ENCODE assay signal across 8 mouse cellular contexts in genomic region chr4:97476571-97477190, GRCm38 (mm10).
DNase-seq lines count a peak whose midpoint lies in the region; ATAC-seq lines count a peak whose summit lies in the region.

No protein-coding gene starts in this region.

- peak; percentile 86 for ATAC-seq in intestine, embryonic 16.5 days
- ATAC-seq in limb, embryonic 13.5 days (ENCODE audit: low FRiP score, low read depth): peak; percentile 93
- peak; percentile 95 for ATAC-seq in neural tube, embryonic 14.5 days (ENCODE audit: low read depth)

- 20% methylated on average over 3 of the region's 3 CpGs for WGBS in intestine, embryonic 16.5 days
- WGBS in limb, embryonic 13.5 days: 20% methylated on average over 3 of the region's 3 CpGs
- WGBS in neural tube, embryonic 14.5 days: 8% methylated on average over 3 of the region's 3 CpGs

- H3K9me3 ChIP-seq in intestine, embryonic 16.5 days (ENCODE audit: control insufficient read depth, low read length): no peaks in the 10 kb centered on the region
- 0 out of 2 replicates have a peak, but pooled peaks cover 1% of the 10 kb centered on the region for H3K9me3 ChIP-seq in limb, embryonic 13.5 days
- no peaks in the 10 kb centered on the region for H3K9me3 ChIP-seq in neural tube, embryonic 14.5 days (ENCODE audit: control insufficient read depth, low read length)

- no peak overlapping the region for H3K27ac ChIP-seq in intestine, embryonic 16.5 days (ENCODE audit: low read length)
- H3K27ac ChIP-seq in limb, embryonic 13.5 days: peak overlapping the region; percentile 63; the same call in 1 of the 2 replicates
- H3K27ac ChIP-seq in neural tube, embryonic 14.5 days (ENCODE audit: low read depth, low read length): peak overlapping the region; percentile 35; the same call in 1 of the 2 replicates

- DNase-seq in MN1 (ENCODE audit: low spot score): peak; percentile 43
- DNase-seq in embryo, embryonic 11.5 days (ENCODE audit: low read depth, low spot score): peak; percentile 64
- DNase-seq in heart, adult 11 months: peak; percentile 99
- no peak for DNase-seq in thymus, postnatal 4 days
- no peak for DNase-seq in adrenal gland, adult 18-20 months (ENCODE audit: low spot score in 2 of 2)

- H3K27me3 ChIP-seq in intestine, embryonic 16.5 days (replicated peaks; ENCODE audit: control insufficient read depth, insufficient read depth, low read length): no peaks in the 10 kb centered on the region
- H3K27me3 ChIP-seq in limb, embryonic 13.5 days: no peaks in the 10 kb centered on the region
- H3K27me3 ChIP-seq in neural tube, embryonic 14.5 days (ENCODE audit: control insufficient read depth, insufficient read depth, low read length): no peaks in the 10 kb centered on the region

- no peak overlapping the region for H3K9ac ChIP-seq in intestine, embryonic 16.5 days (ENCODE audit: low read depth, low read length)
- H3K9ac ChIP-seq in limb, embryonic 13.5 days: no peak overlapping the region
- H3K9ac ChIP-seq in neural tube, embryonic 14.5 days (replicated peaks; ENCODE audit: low read depth, low read length): no peak overlapping the region

- H3K4me2 ChIP-seq in intestine, embryonic 16.5 days (ENCODE audit: low read depth, low read length): no peak overlapping the region
- H3K4me2 ChIP-seq in limb, embryonic 13.5 days (replicated peaks): no peak overlapping the region
- H3K4me2 ChIP-seq in neural tube, embryonic 14.5 days (ENCODE audit: low read depth, low read length): no peak overlapping the region

- H3K4me3 ChIP-seq in intestine, embryonic 16.5 days (ENCODE audit: low read length): no peak overlapping the region
- no peak overlapping the region for H3K4me3 ChIP-seq in limb, embryonic 13.5 days
- no peak overlapping the region for H3K4me3 ChIP-seq in neural tube, embryonic 14.5 days (ENCODE audit: low read depth, low read length)

- peaks cover 6% of the 10 kb centered on the region; the same call in 1 of the 2 replicates for H3K4me1 ChIP-seq in intestine, embryonic 16.5 days (ENCODE audit: control insufficient read depth, insufficient read depth, low read length)
- H3K4me1 ChIP-seq in limb, embryonic 13.5 days: peaks cover 31% of the 10 kb centered on the region
- peaks cover 2% of the 10 kb centered on the region; the same call in 1 of the 2 replicates for H3K4me1 ChIP-seq in neural tube, embryonic 14.5 days (ENCODE audit: control insufficient read depth, insufficient read depth, low read length)

- no peaks in the 10 kb centered on the region for H3K36me3 ChIP-seq in intestine, embryonic 16.5 days (ENCODE audit: control insufficient read depth, insufficient read depth, low read length)
- H3K36me3 ChIP-seq in limb, embryonic 13.5 days: no peaks in the 10 kb centered on the region
- H3K36me3 ChIP-seq in neural tube, embryonic 14.5 days (ENCODE audit: control insufficient read depth, insufficient read depth, low read length): no peaks in the 10 kb centered on the region

Comparison
In these comparisons a context has a peak if more than half of its experiments do, and no peak if none do; other contexts are left out.
1. DNase-seq: peak in MN1 (single experiment), embryo, embryonic 11.5 days (single experiment) and heart, adult 11 months (single experiment); none in thymus, postnatal 4 days (single experiment) and adrenal gland, adult 18-20 months (0 of 2).
2. Peak in every context shown above with its lines, with median percentiles within 50 percentile points of each other: ATAC-seq.